Mouse (Mus musculus): ENCODE data around the gene Hjurp. TPM values are rescaled to one million over a fixed set of nuclear protein-coding genes. Genes with fewer than 3 reads are reported as not detected.
"Not testable (repeated sequence)": the region's sequence is repeated elsewhere in the genome, so short reads cannot be mapped to it uniquely, and the experiment has no call there.

Hjurp gene
- polyA plus RNA-seq, 2 experiments: 38.0 to 61.0 TPM

DNA sequence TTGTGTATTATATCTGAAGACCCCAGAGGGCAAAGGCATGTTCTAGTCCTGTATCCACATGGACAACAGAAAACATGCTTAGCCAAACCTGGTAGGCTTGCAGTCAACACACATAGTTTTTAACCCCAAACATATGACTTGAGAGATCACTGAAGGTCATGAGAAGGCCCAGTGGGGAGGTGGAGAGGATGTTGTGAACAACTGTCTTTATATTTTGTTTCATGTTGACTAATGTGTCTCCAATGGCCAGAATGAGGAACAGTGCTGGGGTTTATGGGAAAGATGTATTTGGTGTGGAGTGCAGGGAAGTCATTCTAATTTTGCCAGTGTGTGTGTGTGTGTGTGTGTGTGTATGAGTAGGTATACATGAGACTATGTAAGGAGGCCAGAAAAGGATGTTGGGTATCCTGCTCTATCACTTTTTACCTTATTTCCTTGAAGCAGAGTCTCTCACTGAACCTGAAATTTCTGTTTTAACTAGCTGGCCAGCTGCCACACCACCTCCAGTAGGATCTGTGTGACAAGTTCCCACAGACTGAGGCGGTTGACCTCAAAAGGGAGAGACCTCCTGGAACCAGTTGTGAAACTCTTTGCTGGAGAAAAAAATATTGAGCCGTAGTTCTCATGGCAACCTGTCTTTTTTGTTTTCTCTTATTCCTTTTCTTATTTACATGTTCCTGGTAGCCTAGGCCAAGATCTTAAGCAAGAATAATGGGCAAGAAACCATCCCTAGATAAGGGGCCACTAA lies 53.2 kb downstream of the Hjurp start:
- H3K4me3 ChIP-seq (ENCODE audit: insufficient read depth in 1 of 2, low read depth in 2 of 2, low read length in 2 of 2): no peak overlapping the region
- no peak overlapping the region for H3K9ac ChIP-seq (replicated peaks)
- 43% methylated on average over 2 of the region's 2 CpGs for WGBS (ENCODE audit: insufficient replicate concordance)
- H3K36me3 ChIP-seq (replicated peaks; ENCODE audit: control insufficient read depth, insufficient read depth, low read depth): no peaks in the 10 kb centered on the region
- no peak overlapping the region for H3K27ac ChIP-seq
- no peaks in the 10 kb centered on the region for H3K4me1 ChIP-seq (replicated peaks; ENCODE audit: control insufficient read depth in 2 of 2, insufficient read depth in 2 of 2, low read length in 1 of 2)
- TF ChIP-seq CTCF (IDR thresholded peaks at IDR 0.05; ENCODE audit: low read depth): no peak
- no peak for TF ChIP-seq EP300 (IDR thresholded peaks at IDR 0.05; ENCODE audit: low read depth)
- H3K27me3 ChIP-seq (ENCODE audit: control insufficient read depth, insufficient read depth, low read length): no peaks in the 10 kb centered on the region
- no peak for ATAC-seq (ENCODE audit: insufficient read depth)
- H3K4me2 ChIP-seq (ENCODE audit: low read depth): no peak overlapping the region
- DNase-seq (ENCODE audit: low read depth in 3 of 3, low spot score in 3 of 3): no peak
- H3K9me3 ChIP-seq (ENCODE audit: control insufficient read depth, low read length): peaks cover 2% of the 10 kb centered on the region

DNA sequence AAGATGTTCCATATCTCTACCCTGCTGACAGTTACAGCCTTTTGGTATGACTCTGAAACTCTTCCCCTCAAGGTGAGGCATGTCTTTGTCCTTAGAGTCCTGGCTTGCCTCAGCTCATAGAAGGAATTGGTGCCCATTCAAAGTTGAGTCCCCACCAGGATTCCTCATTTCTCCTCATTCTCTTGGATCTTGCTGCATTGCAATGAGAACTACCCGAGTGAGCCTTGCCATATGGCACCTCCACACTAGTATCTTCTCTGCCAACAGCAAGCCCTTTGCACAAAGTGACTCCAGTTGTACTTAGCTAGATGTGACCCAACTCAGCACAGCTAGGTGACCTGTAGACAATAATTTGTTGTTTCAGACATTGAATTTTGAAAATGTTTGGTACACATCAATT lies 53.8 kb downstream of the Hjurp start:
- Histone ChIP-seq H3K27ac (no peak overlapping the region), H3K9me3 (ENCODE audit: control insufficient read depth, low read length) (peaks cover 2% of the 10 kb centered on the region), H3K4me2 (ENCODE audit: low read depth) (no peak overlapping the region), H3K9ac (replicated peaks) (no peak overlapping the region), H3K4me1 (replicated peaks; ENCODE audit: control insufficient read depth in 2 of 2, insufficient read depth in 2 of 2, low read length in 1 of 2) (no peaks in the 10 kb centered on the region), H3K27me3 (ENCODE audit: control insufficient read depth, insufficient read depth, low read length) (no peaks in the 10 kb centered on the region), H3K4me3 (ENCODE audit: insufficient read depth in 1 of 2, low read depth in 2 of 2, low read length in 2 of 2) (no peak overlapping the region), H3K36me3 (replicated peaks; ENCODE audit: control insufficient read depth, insufficient read depth, low read depth) (no peaks in the 10 kb centered on the region)
- WGBS (ENCODE audit: insufficient replicate concordance): 21% methylated on average over 1 of the region's 1 CpGs
- no peak for TF ChIP-seq CTCF (IDR thresholded peaks at IDR 0.05; ENCODE audit: low read depth)
- no peak for TF ChIP-seq EP300 (IDR thresholded peaks at IDR 0.05; ENCODE audit: low read depth)
- ATAC-seq (ENCODE audit: insufficient read depth) (no peak), DNase-seq (ENCODE audit: low read depth in 3 of 3, low spot score in 3 of 3) (no peak)

DNA sequence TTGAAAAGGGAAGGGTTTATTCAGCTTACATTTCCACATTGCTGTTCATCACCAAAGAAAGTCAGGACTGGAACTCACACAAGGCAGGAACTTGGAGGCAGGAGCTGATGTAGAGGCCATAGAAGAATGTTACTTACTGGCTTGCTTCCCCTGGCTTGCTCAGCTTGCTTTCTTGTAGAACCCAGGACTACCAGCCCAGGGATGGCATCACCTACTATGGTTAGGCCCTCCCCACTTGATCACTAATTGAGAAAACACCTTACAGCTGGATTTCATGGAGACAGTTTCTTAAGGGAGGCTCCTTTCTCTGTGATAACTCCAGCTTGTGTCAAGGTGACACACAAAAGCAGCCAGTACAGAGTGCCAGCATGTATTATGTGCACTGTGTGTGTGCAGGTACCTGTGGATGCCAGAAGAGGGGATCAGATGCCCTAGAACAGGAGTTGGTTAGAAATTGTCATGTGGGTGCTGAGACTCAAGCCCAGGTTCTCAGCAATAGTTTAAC lies 54.4 kb downstream of the Hjurp start:
- H3K9me3 ChIP-seq (ENCODE audit: control insufficient read depth, low read length); H3K4me1 ChIP-seq (replicated peaks; ENCODE audit: control insufficient read depth in 2 of 2, insufficient read depth in 2 of 2, low read length in 1 of 2); H3K36me3 ChIP-seq (replicated peaks; ENCODE audit: control insufficient read depth, insufficient read depth, low read depth); H3K27me3 ChIP-seq (ENCODE audit: control insufficient read depth, insufficient read depth, low read length); H3K4me3 ChIP-seq (ENCODE audit: insufficient read depth in 1 of 2, low read depth in 2 of 2, low read length in 2 of 2); H3K4me2 ChIP-seq (ENCODE audit: low read depth); H3K27ac ChIP-seq; ATAC-seq (ENCODE audit: insufficient read depth); DNase-seq (ENCODE audit: low read depth in 3 of 3, low spot score in 3 of 3); H3K9ac ChIP-seq (replicated peaks): not testable (repeated sequence)

DNA sequence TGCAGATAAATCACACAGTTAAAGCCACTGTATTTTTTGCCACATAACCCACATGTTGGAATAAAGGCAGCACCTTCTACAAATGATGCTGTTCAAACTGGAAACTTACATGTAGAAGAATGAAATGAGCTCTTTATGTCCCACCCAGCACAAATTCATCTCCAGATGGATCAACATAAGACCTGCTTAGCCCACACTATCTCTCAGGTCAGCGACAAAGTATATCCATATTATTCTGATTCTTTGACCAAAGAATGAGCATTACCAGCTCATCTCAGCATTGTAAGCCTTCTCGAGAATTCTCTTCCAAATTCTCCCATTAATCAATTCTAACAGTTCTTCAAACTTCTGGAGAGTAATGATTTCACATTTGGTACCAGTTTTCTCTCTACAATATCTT lies 55.2 kb downstream of the Hjurp start:
- 29% methylated on average over 2 of the region's 2 CpGs for WGBS (ENCODE audit: insufficient replicate concordance)
- H3K27me3 ChIP-seq (ENCODE audit: control insufficient read depth, insufficient read depth, low read length): no peaks in the 10 kb centered on the region

DNA sequence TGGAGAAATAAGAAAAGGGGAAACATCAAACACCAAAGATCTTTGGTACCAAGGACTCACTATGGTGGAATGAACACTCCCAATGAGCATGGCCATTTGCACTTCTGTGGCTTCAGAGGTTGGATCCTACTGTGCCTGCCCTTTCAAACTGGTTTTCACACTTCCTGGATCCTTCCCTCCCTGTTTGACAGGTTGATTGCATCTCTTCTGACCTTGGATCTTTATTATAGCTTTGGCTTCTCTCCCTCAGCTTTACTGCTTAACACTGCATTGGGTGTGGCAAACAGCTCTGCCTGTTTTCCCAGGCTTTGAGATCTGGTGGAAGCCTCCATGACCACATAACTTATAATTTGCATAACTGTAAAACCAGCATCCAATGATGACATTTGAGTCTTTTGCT lies 57.1 kb downstream of the Hjurp start:
- DNase-seq (ENCODE audit: low read depth in 3 of 3, low spot score in 3 of 3): no peak

More for the DNA sequence above, 55.2 kb downstream of the Hjurp start:
- ATAC-seq (ENCODE audit: insufficient read depth): no peak
- Histone ChIP-seq H3K4me3 (ENCODE audit: insufficient read depth in 1 of 2, low read depth in 2 of 2, low read length in 2 of 2) (no peak overlapping the region), H3K4me1 (replicated peaks; ENCODE audit: control insufficient read depth in 2 of 2, insufficient read depth in 2 of 2, low read length in 1 of 2) (no peaks in the 10 kb centered on the region), H3K4me2 (ENCODE audit: low read depth) (no peak overlapping the region), H3K36me3 (replicated peaks; ENCODE audit: control insufficient read depth, insufficient read depth, low read depth) (no peaks in the 10 kb centered on the region), H3K9ac (replicated peaks) (no peak overlapping the region), H3K9me3 (ENCODE audit: control insufficient read depth, low read length) (peaks cover 2% of the 10 kb centered on the region), H3K27ac (no peak overlapping the region)
- no peak for DNase-seq (ENCODE audit: low read depth in 3 of 3, low spot score in 3 of 3)
- no peak for TF ChIP-seq CTCF (IDR thresholded peaks at IDR 0.05; ENCODE audit: low read depth)
- no peak for TF ChIP-seq EP300 (IDR thresholded peaks at IDR 0.05; ENCODE audit: low read depth)

More for the DNA sequence above, 57.1 kb downstream of the Hjurp start:
- Histone ChIP-seq H3K27ac (no peak overlapping the region), H3K4me2 (ENCODE audit: low read depth) (no peak overlapping the region), H3K27me3 (ENCODE audit: control insufficient read depth, insufficient read depth, low read length) (no peaks in the 10 kb centered on the region), H3K9me3 (ENCODE audit: control insufficient read depth, low read length) (peaks cover 4% of the 10 kb centered on the region), H3K4me1 (replicated peaks; ENCODE audit: control insufficient read depth in 2 of 2, insufficient read depth in 2 of 2, low read length in 1 of 2) (no peaks in the 10 kb centered on the region), H3K4me3 (ENCODE audit: insufficient read depth in 1 of 2, low read depth in 2 of 2, low read length in 2 of 2) (no peak overlapping the region), H3K9ac (replicated peaks) (no peak overlapping the region), H3K36me3 (replicated peaks; ENCODE audit: control insufficient read depth, insufficient read depth, low read depth) (no peaks in the 10 kb centered on the region)
- no peak for ATAC-seq (ENCODE audit: insufficient read depth)
- no peak for TF ChIP-seq EP300 (IDR thresholded peaks at IDR 0.05; ENCODE audit: low read depth)
- no peak for TF ChIP-seq CTCF (IDR thresholded peaks at IDR 0.05; ENCODE audit: low read depth)
